Mouse (Mus musculus) stomach, embryonic 14.5 days (tissue): ENCODE results near the gene Slc25a4. TPM values are rescaled to one million over a fixed set of nuclear protein-coding genes. Genes with fewer than 3 reads are reported as not detected.

Experiments
- ATAC-seq: fragments of 200-750 bp; cut with Nextera tagmentation; 2 replicates; pipeline ENCODE4 v1.8.0; 2017; ENCODE audit warnings: low read depth, moderate TSS enrichment; ENCODE audit not compliant: insufficient number of reproducible peaks, insufficient read depth, low FRiP score
- H3K27ac ChIP-seq: fragments of 300-500 bp; sonication (generic); 2 replicates; pipeline ENCODE4 v1.5.1; 2014; ENCODE audit warnings: mild to moderate bottlenecking, low read length, moderate library complexity, mixed read lengths
- H3K27me3 ChIP-seq: fragments of 300-500 bp; sonication (generic); 2 replicates; pipeline ENCODE4 v1.6.1; 2014; ENCODE audit warnings: low read length, control low read depth, mixed read lengths; ENCODE audit not compliant: control insufficient read depth, insufficient read depth
- H3K36me3 ChIP-seq: fragments of 300-500 bp; sonication (generic); 2 replicates; pipeline ENCODE4 v1.6.1; 2014; ENCODE audit warnings: mild to moderate bottlenecking, control low read depth, low read length, moderate library complexity, mixed read lengths; ENCODE audit not compliant: control insufficient read depth, insufficient read depth
- H3K4me1 ChIP-seq: fragments of 300-500 bp; sonication (generic); 2 replicates; pipeline ENCODE4 v1.6.1; 2014; ENCODE audit warnings: low read length, control low read depth, mixed read lengths; ENCODE audit not compliant: control insufficient read depth, insufficient read depth
- H3K4me2 ChIP-seq: fragments of 300-500 bp; sonication (generic); replicated peaks from 2 replicates; pipeline ENCODE4 v1.6.1; 2014; ENCODE audit warnings: low read depth, low read length, control low read depth
- H3K4me3 ChIP-seq: fragments of 300-500 bp; sonication (generic); 2 replicates; pipeline ENCODE4 v1.5.1; 2014; ENCODE audit warnings: low read depth, low read length, control low read depth
- H3K9ac ChIP-seq: fragments of 300-500 bp; sonication (generic); replicated peaks from 2 replicates; pipeline ENCODE4 v1.6.1; 2014; ENCODE audit warnings: low read depth, mild to moderate bottlenecking, control low read depth, low read length, moderate library complexity, mixed read lengths
- H3K9me3 ChIP-seq: fragments of 300-500 bp; sonication (generic); 2 replicates; pipeline ENCODE4 v1.6.1; 2016; ENCODE audit warnings: low read depth, low read length, control low read depth; ENCODE audit not compliant: control insufficient read depth
- WGBS: fragments of 180-500 bp; shearing (Covaris S2); extraction: QIAGEN DNeasy Blood & Tissue Kit; methylation state at CpG from one replicate; pipeline ENCODE4 v1.1.7; 2014; 5-methylcytosine and 5-hydroxymethylcytosine counted together
- microRNA-seq: library from miRNA; unstranded; fragments of <30 nt; microRNA quantifications from one replicate; pipeline ENCODE4, GENCODE M21; 2016
- polyA plus RNA-seq: library from polyadenylated mRNA; unstranded; fragments of >200 nt; fragmentation: Nextera tagmentation; extraction: Ambion mirVana; gene quantifications from 2 replicates; pipeline ENCODE4 v1.2.1, GENCODE M21; 2014

The Slc25a4 gene
- polyA plus RNA-seq, 1 experiment from 2014 or later = 480 TPM

DNA sequence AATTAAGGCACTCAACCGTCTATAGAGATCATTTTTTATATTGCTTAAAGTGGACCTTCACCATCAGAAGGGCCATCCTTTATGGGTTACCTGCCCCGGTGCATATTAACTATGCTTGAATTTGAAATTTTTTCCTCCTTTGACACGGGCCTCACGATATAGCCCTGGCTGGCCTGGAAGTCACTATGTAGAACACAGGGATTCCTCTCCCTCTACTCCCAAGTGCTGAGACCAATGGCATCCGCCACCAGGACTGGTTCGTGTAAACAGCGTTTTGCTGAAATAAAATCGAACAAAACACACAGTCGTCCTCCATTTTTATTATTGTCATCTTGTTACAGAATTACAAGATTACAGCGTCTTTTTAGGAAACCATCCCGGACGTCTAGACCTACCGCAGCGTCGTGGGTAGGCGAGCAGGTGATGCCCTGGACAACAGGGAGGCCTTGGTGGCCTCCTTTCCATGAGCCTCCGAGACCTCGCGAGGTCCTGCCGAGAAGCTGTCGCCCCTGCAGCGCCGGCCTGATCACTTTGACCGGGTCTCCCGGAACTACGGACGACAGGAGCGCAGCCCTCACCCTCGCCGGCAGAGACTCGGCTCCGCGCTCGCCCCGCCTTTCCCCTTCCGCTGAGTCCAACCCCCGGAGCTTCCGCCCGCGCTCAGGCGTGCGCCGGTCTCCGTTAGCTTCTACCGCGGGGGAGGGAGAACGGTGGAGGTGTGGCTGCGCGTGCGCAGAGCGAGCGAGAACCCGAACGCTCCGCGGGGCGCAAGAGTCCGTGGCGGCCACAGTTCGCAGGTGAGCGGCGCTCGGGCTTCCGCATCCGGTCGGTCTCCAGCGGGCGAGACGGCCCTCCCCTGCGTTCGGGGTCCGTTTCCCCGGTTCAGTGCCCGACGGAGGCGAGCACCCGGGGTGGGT lies 47.9 kb downstream of the Slc25a4 start:
- Histone ChIP-seq H3K4me2 (peak overlapping the region; percentile 85), H3K27ac (peak overlapping the region; percentile 45), H3K9ac (peak overlapping the region; percentile 89), H3K36me3 (no peaks in the 10 kb centered on the region), H3K4me3 (peak overlapping the region; percentile 50), H3K4me1 (0 out of 2 replicates have a peak, but pooled peaks cover 6% of the 10 kb centered on the region), H3K9me3 (no peaks in the 10 kb centered on the region), H3K27me3 (no peaks in the 10 kb centered on the region)
- WGBS = 2% methylated on average over 77 of the region's 77 CpGs
- ATAC-seq = peak; percentile 99

Small RNAs within 50 kb of the gene (microRNA-seq; reads per million reads assigned to microRNA genes)
- not detected for gene Gm23812

Other genes starting within 250 kb of the Slc25a4 start
- 4.6 and 5.7 TPM in 2 replicates for gene 1700029J07Rik, start 236.0 kb downstream of the Slc25a4 start, polyA plus RNA-seq
- 85.6 and 87.2 TPM in 2 replicates for gene Ufsp2, start 235.8 kb downstream of the Slc25a4 start, polyA plus RNA-seq
- gene Lrp2bp, start 212.0 kb downstream of the Slc25a4 start, polyA plus RNA-seq = 0.67 and 0.71 TPM in 2 replicates
- 24.2 and 26.2 TPM in 2 replicates for gene Ankrd37, start 205.6 kb downstream of the Slc25a4 start, polyA plus RNA-seq
- gene Cfap97, start 59.5 kb downstream of the Slc25a4 start, polyA plus RNA-seq = 24.0 and 25.2 TPM in 2 replicates
- 8.8 and 9.0 TPM in 2 replicates for gene Snx25, start 59.1 kb downstream of the Slc25a4 start, polyA plus RNA-seq
- gene Helt, start 83.4 kb upstream of the Slc25a4 start, polyA plus RNA-seq = not detected in 2 replicates